Mouse (Mus musculus): ENCODE data around the gene Adrb1. TPM values are rescaled to one million over a fixed set of nuclear protein-coding genes. Genes with fewer than 3 reads are reported as not detected.

Adrb1 gene
- polyA plus RNA-seq, 1 experiment = 34.0 TPM

DNA sequence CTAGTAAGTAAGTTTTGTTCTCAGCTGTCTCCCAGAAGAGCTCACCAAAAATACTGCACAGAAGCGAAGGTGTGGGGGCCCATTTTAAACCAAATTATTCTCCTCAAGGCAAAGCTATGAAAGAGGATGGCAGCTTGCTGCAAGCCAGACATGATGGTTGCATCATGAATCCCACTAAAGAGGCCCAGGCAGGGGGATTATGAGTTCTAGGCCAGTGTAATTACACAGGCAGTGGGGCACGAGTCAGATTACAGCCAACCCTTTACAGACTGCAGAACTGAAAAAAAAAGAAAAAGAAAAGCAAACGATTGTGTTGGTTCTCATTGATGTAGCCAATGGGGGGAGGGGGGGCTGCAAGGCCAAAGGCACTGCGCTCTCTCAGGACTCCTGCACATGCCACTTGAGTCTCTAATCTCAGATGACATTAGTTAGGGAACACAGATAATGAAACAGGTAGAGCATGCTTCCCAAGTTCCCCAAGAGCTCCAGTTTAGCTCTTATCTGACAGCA lies 7.3 kb upstream of the Adrb1 start:
- TF ChIP-seq POLR2A (IDR thresholded peaks at IDR 0.05; ENCODE audit: extremely low read depth, insufficient read depth, low read length) = no peak
- TF ChIP-seq CTCF (IDR thresholded peaks at IDR 0.05; ENCODE audit: extremely low read depth, insufficient read depth, low read length) = no peak
- Histone ChIP-seq H3K4me1 (ENCODE audit: control insufficient read depth, insufficient read depth, low read length) (peaks cover 6% of the 10 kb centered on the region; the same call in 1 of the 2 replicates), H3K27ac (ENCODE audit: insufficient read depth, low read length) (no peak overlapping the region), H3K4me3 (ENCODE audit: insufficient read depth, low read length) (no peak overlapping the region)

DNA sequence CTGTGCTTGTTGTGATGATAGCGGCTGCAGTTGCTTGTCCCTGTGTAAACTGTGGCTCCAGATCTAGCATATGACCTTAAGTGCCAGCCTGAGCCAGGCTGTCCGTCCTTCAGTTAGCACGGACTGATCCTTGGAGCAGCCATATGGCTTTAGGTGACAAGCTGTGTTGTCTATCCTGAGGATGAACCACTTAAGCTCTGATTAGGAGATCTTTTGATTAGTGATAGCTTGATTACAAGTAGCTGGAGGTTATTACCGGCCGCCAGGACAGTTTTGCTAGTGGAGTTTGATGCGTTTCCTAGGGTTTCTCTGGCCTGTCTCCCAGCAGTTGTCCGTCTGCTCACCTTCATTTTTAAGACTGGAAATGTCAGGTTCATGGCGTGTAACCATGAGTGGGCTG lies 4.0 kb upstream of the Adrb1 start:
- no peak overlapping the region for H3K4me3 ChIP-seq (ENCODE audit: insufficient read depth, low read length)
- H3K27ac ChIP-seq (ENCODE audit: insufficient read depth, low read length) = no peak overlapping the region
- peaks cover 3% of the 10 kb centered on the region for H3K4me1 ChIP-seq (ENCODE audit: control insufficient read depth, insufficient read depth, low read length)
- TF ChIP-seq CTCF (IDR thresholded peaks at IDR 0.05; ENCODE audit: extremely low read depth, insufficient read depth, low read length) = no peak
- no peak for TF ChIP-seq POLR2A (IDR thresholded peaks at IDR 0.05; ENCODE audit: extremely low read depth, insufficient read depth, low read length)

DNA sequence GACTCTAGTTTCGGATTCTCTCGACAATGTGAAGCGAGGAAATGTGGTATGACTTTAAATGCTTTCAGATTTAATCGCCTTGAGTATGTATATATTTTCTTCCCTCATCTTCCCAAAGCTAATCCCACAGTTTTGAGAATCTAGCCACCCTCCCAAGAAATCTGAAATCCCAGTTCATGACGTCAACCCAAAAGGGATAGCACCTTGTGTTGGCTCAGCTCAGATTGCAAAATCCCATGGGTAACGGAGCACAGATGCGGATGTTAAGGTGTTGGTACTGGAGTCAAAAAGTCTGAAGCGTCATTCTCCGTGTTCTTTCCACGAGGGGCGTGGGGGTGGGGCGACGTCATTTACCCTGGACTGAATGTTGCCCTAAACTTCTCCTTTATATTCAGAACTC lies 1.1 kb upstream of the Adrb1 start:
- peak overlapping the region; percentile 72 for H3K27ac ChIP-seq (ENCODE audit: insufficient read depth, low read length)

DNA sequence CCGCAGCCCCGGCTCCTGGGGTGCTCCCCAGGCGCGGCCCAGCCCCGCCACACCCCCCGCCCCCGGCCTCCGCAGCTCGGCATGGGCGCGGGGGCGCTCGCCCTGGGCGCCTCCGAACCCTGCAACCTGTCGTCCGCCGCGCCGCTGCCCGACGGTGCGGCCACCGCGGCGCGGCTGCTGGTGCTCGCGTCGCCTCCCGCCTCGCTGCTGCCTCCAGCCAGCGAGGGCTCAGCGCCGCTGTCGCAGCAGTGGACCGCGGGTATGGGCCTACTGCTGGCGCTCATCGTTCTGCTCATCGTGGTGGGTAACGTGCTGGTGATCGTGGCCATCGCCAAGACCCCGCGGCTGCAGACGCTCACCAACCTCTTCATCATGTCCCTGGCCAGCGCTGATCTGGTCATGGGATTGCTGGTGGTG lies 300 bp downstream of the Adrb1 start:
- no peak for TF ChIP-seq CTCF (IDR thresholded peaks at IDR 0.05; ENCODE audit: extremely low read depth, insufficient read depth, low read length)
- no peak for TF ChIP-seq POLR2A (IDR thresholded peaks at IDR 0.05; ENCODE audit: extremely low read depth, insufficient read depth, low read length)
- H3K27ac ChIP-seq (ENCODE audit: insufficient read depth, low read length) = peak overlapping the region; percentile 98
- H3K4me1 ChIP-seq (ENCODE audit: control insufficient read depth, insufficient read depth, low read length) = peaks cover 2% of the 10 kb centered on the region
- H3K4me3 ChIP-seq (ENCODE audit: insufficient read depth, low read length) = peak overlapping the region; percentile 92

More for the DNA sequence above, 1.1 kb upstream of the Adrb1 start:
- Histone ChIP-seq H3K4me3 (ENCODE audit: insufficient read depth, low read length) (peak overlapping the region; percentile 92), H3K4me1 (ENCODE audit: control insufficient read depth, insufficient read depth, low read length) (peaks cover 2% of the 10 kb centered on the region)
- TF ChIP-seq CTCF (IDR thresholded peaks at IDR 0.05; ENCODE audit: extremely low read depth, insufficient read depth, low read length) (no peak), POLR2A (IDR thresholded peaks at IDR 0.05; ENCODE audit: extremely low read depth, insufficient read depth, low read length) (no peak)

DNA sequence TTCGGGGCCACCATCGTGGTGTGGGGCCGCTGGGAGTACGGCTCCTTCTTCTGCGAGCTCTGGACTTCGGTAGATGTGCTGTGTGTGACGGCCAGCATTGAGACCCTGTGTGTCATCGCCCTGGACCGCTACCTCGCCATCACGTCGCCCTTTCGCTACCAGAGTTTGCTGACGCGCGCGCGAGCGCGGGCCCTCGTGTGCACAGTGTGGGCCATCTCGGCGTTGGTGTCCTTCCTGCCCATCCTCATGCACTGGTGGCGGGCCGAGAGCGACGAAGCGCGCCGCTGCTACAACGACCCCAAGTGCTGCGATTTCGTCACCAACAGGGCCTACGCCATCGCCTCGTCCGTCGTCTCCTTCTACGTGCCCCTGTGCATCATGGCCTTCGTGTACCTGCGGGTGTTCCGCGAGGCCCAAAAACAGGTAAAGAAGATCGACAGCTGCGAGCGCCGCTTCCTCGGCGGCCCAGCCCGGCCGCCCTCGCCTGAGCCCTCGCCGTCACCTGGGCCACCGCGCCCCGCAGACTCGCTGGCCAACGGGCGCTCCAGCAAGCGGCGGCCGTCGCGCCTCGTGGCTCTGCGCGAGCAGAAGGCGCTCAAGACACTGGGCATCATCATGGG lies 822 bp downstream of the Adrb1 start:
- peak overlapping the region; percentile 92 for H3K4me3 ChIP-seq (ENCODE audit: insufficient read depth, low read length)
- H3K27ac ChIP-seq (ENCODE audit: insufficient read depth, low read length) = peak overlapping the region; percentile 98
- H3K4me1 ChIP-seq (ENCODE audit: control insufficient read depth, insufficient read depth, low read length) = peaks cover 2% of the 10 kb centered on the region
- TF ChIP-seq CTCF (IDR thresholded peaks at IDR 0.05; ENCODE audit: extremely low read depth, insufficient read depth, low read length) = no peak
- TF ChIP-seq POLR2A (IDR thresholded peaks at IDR 0.05; ENCODE audit: extremely low read depth, insufficient read depth, low read length) = peak; percentile 55

DNA sequence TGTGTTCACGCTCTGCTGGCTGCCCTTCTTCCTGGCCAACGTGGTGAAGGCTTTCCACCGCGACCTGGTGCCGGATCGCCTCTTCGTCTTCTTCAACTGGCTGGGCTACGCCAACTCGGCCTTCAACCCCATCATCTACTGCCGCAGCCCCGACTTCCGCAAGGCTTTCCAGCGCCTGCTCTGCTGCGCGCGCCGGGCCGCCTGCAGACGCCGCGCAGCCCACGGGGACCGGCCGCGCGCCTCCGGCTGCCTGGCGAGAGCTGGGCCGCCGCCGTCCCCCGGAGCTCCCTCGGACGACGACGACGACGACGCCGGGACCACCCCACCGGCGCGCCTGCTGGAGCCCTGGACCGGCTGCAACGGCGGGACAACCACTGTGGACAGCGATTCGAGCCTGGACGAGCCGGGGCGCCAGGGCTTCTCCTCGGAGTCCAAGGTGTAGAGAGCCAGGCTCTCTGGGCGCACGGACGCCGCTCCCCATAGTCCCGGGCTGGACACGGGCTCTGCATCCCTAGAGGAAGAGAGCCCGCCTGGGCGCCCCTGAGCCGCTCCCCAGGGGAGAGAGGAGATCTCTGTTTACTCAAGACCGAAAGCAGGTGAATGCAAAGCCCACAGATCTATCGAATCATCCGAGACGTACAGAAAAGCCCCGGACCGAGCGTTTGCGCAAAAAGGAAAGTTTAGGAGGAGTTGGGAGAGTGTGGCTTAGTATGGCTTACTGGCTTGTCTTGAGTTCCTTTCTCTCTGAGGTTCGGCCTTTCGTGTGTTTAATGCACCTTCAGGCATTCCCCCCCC lies 1.5 kb downstream of the Adrb1 start:
- Histone ChIP-seq H3K27ac (ENCODE audit: insufficient read depth, low read length) (peak overlapping the region; percentile 98), H3K4me3 (ENCODE audit: insufficient read depth, low read length) (peak overlapping the region; percentile 92), H3K4me1 (ENCODE audit: control insufficient read depth, insufficient read depth, low read length) (peaks cover 2% of the 10 kb centered on the region)
- no peak for TF ChIP-seq POLR2A (IDR thresholded peaks at IDR 0.05; ENCODE audit: extremely low read depth, insufficient read depth, low read length)
- no peak for TF ChIP-seq CTCF (IDR thresholded peaks at IDR 0.05; ENCODE audit: extremely low read depth, insufficient read depth, low read length)

DNA sequence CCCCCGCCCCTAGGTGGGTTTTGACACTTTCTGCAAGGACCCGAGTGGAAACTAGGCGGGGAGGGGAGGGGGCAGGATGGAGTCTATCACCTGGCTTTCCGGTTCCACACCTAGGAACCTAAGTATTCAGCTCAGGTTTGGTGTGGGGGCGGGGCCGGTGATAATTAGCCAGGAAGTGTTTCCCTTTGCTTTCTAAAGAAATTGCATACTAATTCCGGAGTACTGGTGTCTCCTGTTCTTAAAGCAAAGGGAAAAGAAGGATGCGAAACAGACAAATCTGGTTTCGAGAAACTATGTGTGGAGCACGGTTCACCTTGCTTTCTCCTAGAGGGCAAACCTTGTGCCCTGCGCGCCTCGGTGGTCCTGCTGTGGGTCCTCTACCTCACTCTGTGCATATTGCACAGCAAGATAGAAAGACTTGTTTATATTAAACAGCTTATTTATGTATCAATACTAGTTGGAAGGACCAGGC lies 2.2 kb downstream of the Adrb1 start:
- H3K4me3 ChIP-seq (ENCODE audit: insufficient read depth, low read length) = peak overlapping the region; percentile 92
- TF ChIP-seq CTCF (IDR thresholded peaks at IDR 0.05; ENCODE audit: extremely low read depth, insufficient read depth, low read length) (no peak), POLR2A (IDR thresholded peaks at IDR 0.05; ENCODE audit: extremely low read depth, insufficient read depth, low read length) (no peak)
- H3K4me1 ChIP-seq (ENCODE audit: control insufficient read depth, insufficient read depth, low read length) = peaks cover 2% of the 10 kb centered on the region
- no peak overlapping the region for H3K27ac ChIP-seq (ENCODE audit: insufficient read depth, low read length)

DNA sequence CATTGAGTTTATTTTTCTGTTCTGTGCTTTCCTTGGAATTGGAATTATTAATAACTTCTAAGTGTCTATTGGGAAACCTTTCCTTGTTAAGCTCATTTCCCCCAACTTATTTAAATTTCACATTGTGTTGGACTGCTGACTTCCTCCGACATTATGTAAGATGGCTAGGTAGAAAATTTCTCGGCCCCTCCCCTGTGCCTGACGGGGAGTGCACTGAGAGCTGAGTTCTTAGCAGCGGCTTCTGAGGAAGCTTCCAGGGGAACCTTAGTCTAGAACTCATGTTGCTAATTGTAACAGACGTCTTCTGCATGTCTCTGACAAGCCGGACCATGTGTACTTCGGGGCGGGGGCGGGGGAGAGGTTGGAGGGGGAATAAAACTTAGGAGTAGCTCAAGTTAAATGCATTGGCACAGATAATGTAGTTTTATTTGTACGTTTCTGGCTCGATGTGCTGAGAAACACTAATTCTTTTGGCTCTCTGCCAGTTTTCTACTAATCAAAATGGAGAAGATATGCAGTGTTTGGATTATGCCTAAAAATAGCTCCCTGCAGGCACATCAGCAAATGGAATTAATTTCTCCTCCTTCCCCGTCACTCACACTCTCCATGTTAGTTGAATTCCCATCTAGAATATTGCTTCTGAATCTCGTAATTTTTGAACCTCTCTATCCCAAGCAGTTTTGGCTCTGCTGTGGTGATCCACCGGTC lies 5.3 kb downstream of the Adrb1 start:
- no peak overlapping the region for H3K27ac ChIP-seq (ENCODE audit: insufficient read depth, low read length)
- peak overlapping the region; percentile 92 for H3K4me3 ChIP-seq (ENCODE audit: insufficient read depth, low read length)
- TF ChIP-seq CTCF (IDR thresholded peaks at IDR 0.05; ENCODE audit: extremely low read depth, insufficient read depth, low read length) = no peak
- H3K4me1 ChIP-seq (ENCODE audit: control insufficient read depth, insufficient read depth, low read length) = peaks cover 6% of the 10 kb centered on the region

DNA sequence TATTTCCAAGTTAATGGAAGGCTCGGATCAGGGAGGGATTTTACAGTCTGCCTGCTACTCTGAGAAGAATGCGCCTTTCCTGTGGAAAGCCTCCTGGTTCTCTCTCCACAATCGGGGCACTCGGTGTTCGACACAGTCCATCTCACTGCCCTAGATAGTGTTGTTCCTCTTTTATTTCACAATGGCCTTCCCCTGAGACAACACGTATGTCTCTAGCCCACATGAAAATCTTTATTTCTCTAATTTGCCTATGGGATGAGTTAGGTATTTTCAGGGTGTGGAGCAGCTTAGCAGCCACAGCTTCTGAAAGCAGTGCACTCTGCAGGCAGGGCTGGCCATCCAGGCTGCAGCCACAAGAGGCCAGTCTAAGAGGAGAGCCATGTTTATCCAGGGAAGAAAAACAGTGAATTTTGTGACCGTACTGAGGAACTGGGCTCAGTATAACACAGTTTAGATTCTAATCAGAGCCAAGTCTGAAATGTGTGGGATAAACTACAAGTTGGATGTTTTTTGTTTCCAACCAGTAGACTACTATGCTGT lies 12.1 kb downstream of the Adrb1 start:
- TF ChIP-seq POLR2A (IDR thresholded peaks at IDR 0.05; ENCODE audit: extremely low read depth, insufficient read depth, low read length) = no peak
- TF ChIP-seq CTCF (IDR thresholded peaks at IDR 0.05; ENCODE audit: extremely low read depth, insufficient read depth, low read length) = 0 out of 2 replicates have a peak, but pooled peaks have one; percentile 17
- no peak overlapping the region for H3K4me3 ChIP-seq (ENCODE audit: insufficient read depth, low read length)
- H3K27ac ChIP-seq (ENCODE audit: insufficient read depth, low read length) = no peak overlapping the region
- peaks cover 6% of the 10 kb centered on the region for H3K4me1 ChIP-seq (ENCODE audit: control insufficient read depth, insufficient read depth, low read length)

Measured in cortical plate, adult 2 months (tissue).